Mouse (Mus musculus): Measurements from ENCODE around the gene Plxnc1. TPM values are rescaled to one million over a fixed set of nuclear protein-coding genes. Genes with fewer than 3 reads are reported as not detected.

Gene Plxnc1
- total RNA-seq, 4 experiments from 2014 or later = 32.6 to 44.3 (median 38.4) TPM

DNA sequence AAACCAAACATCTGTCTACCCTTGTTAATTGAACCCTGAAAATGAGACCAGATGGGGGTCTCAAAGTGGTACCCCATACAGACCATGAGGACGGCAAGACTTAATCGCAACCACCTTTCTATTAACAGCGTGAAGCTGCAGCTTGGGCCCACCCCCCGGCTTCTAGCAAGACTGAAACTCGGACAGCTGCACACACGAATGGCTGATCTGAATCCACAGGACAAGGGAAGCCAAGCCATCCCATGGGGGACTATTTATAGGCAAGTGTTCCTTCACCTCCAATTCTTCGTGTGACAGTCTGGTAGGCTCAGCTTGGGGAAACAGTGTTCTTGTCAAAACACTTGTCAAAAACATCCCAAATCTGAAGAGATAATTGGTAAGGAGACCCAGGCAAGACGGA is 24.1 kb downstream of the Plxnc1 start:
- DNase-seq (ENCODE audit: low spot score in 2 of 2) = no peak

DNA sequence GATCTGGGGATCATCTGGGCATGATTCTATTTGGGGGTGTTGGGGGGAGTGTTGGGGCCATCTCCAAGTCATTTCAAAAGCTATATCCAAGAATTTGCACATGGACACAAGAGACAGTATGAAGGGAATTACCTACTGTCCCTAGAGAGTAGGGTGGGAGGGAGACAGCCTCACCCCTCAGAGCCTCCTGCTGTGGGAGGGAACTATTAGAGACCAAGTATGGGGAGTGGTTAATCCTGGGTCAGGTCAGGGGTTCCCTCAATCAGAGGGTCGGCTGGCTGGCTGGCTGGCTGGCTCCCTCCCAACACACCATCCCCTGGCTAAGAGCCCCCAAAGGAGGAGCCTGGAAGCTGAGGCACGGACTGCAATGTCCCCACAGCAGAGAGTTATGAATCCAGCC is 24.7 kb downstream of the Plxnc1 start:
- no peak for DNase-seq (ENCODE audit: low spot score in 2 of 2)

DNA sequence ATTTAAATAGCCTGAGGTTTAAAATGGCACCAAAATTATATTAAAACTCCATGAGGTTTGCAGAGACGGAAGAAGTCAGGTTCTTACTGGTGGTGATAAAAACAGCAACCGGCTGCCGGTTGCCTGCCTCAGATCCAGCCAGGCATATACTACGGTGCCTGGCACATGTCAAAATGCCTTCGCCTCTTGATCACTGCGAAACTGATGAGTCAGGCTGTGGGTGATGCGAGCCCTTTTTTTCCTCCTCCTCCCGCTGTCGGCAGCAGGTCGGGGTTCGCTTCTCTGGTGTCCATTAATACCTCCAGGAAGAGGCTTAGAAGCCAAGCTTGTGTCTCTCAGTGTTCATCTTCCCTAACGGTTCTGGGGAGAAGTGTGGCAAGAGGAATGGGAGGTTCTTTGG is 25.1 kb downstream of the Plxnc1 start:
- DNase-seq (ENCODE audit: low spot score in 2 of 2) = peak in 1 of 2 experiments; percentile 75

DNA sequence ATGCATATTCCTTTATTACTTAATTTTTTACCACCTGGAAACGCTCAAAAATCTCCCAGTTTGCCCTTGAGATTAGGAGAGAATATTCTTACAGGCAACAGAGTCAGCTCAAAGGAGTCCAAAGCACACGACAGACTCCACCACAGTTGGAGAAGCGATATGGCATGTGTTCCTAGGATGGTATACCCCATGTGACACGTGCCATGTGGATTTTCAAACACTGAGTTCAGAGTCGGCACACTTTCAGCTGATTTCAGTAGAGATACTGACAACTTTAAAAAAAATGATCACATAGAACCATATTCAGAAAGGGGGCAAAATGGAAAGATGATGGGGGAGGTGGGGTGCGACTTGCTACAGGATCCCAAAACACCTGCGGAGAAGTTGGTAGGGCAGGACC is 26.0 kb downstream of the Plxnc1 start:
- no peak for DNase-seq (ENCODE audit: low spot score in 2 of 2)

DNA sequence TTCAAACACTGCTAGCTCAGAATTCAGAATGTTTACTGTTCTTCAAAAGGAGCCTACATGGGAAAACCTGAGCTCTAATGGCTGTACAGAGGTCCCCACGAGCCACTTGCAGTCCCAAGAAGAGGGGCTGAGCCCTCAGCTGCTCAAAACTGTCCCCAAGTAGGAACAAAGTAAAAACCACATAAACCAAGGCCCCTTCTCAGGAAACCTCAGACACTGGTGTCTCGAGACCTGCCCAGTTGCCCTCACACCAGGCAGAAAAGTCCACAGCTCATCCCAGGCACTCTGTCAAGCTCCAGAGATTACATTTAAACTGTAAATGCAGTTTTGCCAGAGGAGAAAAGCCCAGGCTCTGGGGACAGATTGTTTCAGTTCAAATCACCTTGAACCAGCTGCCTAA is 26.6 kb downstream of the Plxnc1 start:
- no peak for DNase-seq (ENCODE audit: low spot score in 2 of 2)

DNA sequence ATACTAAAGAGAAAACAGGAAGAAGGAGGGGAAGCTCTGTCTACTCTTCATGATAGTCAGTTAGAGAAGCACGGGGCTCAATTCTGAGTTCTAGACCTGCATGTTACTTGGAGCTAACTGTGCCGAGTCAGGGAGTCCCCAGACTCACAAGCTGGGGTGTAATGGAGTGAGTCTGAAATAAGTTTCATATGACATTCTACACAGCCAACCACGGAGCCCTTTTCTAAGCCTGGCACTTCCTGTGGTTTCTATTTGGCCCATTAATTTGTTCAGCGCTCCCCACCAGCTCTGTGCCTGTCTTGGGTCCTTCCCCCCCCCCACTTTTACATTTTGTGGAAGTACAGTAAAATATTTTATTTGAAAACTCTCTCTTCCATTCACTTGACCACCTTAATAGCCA is 27.3 kb downstream of the Plxnc1 start:
- no peak for DNase-seq (ENCODE audit: low spot score in 2 of 2)

DNA sequence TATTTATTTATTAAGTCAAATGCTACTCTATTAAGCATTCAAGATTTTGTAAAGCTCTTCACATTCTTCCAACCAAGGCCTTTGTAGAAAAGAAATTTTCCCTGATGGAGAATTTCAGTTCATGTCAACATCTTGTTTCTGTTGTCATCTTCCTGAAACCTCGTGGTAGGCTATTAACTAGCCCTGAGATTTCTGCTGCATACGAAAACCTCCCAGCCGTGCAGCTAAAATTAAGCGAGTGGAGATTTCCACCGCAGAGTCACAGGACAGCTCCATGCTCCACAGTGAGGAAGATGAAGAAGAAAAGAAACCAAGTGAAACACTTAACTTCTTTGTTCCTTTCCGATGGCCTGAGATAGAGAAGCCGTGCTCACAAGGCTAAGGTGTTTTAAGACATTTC is 28.0 kb downstream of the Plxnc1 start:
- DNase-seq (ENCODE audit: low spot score in 2 of 2) = no peak

DNA sequence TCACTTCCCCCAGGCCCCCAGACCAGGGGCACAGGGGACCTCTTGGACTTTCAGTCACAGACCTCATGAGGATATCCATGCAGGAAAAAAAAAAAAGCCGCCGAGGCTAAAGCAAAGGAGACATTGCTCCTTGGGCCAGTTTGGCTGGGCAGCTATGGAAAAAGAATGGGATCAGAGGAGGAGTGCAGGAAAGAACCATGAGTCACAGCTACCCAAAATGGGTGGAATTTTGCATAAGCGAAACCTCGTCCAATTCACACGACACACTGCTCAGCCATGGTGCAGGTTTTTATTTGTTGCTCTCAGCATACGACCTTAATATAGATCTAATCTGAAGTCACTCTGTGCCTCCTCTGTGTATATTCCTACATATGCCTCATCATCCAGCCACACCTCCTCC is 28.9 kb downstream of the Plxnc1 start:
- no peak for DNase-seq (ENCODE audit: low spot score in 2 of 2)

DNA sequence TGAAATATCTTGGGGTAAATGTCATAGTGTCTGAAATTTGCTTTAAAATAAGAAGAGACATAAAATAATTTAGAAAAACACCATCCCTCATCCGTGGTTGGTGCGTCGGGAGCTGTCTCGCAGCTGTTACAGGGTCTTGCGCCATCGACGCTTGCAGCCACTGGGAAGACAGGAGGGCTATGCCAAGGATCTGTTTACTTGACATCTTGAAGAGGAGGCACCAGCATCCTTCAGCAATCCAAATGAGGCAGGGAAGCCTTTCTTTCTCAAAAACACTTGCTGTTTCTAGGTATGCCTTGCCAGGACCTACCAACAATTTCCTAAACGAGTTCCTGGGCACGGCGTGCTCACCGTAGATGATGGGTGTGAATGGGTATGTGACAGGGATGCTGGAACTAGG is 30.6 kb downstream of the Plxnc1 start:
- DNase-seq (ENCODE audit: low spot score in 2 of 2) = no peak

DNA sequence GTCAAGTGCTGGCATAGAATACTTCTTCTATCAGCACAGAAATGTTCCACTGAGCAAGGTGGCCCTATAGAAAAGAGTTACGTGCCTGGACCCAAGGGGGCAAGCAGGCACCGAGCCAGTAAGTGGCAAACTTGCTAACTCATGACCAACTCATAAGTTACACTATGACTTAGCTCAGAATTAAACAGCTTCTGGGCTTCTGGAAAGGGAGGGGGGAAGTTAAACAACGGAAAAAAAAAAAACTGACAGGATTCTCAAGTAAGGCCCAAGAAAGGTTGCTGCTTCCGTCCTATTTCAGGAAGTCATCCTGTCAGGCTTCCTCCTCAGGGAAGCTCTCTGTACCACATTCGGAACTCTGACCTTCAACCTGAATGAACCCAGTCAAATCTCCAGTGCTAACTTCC is 31.3 kb downstream of the Plxnc1 start:
- no peak for DNase-seq (ENCODE audit: low spot score in 2 of 2)

DNA sequence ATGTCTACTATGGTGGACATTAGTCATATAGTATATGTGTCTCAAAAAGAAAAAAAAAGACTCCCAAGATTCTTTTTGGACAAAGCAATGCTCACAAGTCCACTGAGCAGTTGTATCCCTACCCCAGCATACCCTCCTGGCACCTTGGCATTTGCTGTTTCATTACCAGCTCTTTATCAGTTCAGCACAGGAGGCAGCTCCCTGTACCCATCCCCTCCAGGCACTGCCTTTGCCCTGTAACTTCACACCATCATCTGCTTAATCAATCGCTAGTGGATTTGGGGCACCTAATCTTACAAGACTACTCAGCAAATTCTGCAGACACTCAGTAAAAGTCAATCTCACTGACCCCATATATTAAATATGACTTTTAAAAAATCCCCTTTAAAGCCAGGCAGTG is 32.1 kb downstream of the Plxnc1 start:
- no peak for DNase-seq (ENCODE audit: low spot score in 2 of 2)

DNA sequence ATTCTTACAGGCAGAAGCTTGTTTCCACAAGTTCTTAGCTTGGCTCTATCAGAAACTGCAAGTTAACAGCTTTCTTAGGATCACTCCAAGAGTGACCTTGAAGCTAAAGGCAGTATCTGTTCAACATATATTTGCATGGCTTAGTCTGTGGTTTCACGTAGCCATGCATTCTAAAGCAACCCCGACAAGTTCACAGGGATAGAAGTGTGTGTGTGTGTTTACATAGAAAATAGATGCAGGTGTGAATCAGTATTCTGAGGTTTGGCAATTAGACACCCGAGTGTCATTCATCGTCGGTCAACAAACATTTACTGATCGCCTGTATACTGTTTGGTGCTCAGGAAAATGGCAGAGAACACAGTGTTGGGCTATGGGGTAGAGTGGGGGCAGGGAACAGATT is 33.5 kb downstream of the Plxnc1 start:
- DNase-seq (ENCODE audit: low spot score in 2 of 2) = no peak

DNA sequence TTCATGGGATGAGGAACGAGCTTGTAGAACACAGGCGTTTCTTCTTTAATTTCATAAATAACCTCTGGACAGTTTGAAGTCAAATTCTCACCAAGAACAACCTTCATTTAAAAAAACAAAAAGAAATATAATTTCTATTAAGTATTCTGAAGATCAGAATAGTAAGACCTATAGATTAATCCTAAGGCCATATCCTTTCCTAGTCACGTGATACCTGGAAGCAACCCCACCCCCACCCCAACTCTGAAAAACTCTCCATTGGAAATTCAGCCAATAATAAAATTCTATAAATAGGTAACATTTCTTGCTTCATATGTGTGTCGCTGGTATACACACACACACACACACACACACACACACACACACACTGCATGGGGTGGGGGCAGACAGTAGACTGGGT is 34.1 kb downstream of the Plxnc1 start:
- no peak for DNase-seq (ENCODE audit: low spot score in 2 of 2)

DNA sequence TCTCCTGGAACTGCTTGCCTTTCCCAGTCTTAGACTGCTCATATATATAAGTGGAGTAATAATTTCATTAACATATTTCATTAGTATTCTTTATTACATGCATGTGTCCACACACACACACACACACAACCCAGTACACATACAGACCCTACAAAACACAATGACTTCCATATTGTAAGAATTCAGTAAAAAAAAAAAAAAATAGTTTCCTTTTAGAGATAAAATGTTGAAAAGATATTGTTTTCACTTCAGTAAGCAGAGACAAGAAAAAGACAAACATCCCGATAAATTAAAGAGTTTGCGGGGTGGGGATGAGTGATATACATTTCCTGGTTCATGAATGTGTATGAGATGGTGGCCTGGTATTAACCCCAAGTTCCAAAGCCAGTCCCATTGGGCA is 34.8 kb downstream of the Plxnc1 start:
- DNase-seq (ENCODE audit: low spot score in 2 of 2) = no peak

DNA sequence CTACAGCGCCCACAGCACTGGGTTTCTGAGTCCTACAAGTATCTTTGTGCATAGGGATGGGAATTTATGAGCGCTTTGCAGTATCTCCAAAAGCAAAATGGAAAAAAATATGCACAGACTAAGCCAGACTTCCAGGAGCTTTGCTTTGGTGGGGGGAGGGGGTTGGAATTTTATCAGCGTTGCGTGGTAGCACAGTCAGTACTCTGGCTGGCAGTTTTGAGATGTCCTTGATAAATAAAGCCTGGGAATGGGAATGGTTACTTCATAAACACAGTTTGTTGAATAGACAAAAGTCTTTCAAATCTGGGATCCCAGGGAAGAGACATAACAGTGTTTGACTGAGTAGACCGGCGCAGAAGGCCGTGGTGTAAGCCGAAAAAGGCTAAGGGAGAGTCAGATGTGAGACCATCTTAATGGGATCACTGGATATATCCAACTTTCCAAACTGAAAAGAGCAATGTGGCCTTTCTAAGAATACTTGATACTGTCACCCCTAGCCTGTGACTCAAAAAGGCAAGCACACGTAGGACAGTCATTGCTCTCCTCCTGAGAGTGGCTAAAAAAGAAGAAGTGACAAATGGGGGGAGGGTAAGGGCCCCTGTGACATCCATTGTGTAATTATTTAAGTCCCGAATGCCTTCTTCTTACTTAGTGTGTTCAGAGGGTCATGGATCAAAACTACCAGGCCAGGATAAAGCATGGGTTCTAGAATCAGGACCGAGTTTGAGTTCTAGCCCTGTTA is 35.5 kb downstream of the Plxnc1 start:
- no peak for DNase-seq (ENCODE audit: low spot score in 2 of 2)

DNA sequence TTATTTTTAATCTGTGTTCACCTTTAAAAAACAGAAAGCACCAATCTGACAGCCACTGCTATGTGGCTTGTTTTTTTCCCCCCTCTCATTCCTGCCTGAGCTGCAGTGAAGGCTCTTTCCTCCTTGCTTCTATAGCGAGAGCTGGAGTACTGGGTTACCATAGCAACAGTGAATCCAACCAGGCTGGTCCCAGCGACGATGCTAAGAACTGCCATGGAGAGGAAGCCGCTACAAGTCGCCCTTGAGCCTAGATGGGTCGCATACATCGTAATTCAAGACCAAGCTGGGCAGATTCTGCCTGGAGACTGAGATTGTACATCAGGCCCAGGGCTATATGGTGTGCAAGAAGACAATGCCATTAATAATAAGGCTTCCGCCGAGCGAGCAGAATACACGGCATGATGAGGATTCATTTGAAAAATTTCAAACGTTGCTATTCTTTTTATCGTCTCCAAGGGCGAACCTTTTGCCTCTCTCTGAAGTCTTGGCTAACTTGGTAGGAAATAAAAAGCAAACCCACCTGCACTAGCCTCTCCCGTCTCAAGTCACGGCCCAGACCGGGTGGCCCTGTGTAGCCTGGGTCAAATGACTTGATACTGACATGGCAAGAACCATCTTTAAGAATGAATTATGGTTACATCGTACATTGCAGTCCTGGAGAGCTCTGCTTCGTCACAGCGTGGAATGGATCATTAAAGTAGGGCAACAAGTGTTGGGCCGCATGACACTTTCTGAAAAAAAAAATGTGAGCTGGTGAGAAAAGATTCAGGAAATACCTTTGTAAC is 38.8 kb downstream of the Plxnc1 start:
- DNase-seq (ENCODE audit: low spot score in 2 of 2) = peak; percentile 63 to 88

DNA sequence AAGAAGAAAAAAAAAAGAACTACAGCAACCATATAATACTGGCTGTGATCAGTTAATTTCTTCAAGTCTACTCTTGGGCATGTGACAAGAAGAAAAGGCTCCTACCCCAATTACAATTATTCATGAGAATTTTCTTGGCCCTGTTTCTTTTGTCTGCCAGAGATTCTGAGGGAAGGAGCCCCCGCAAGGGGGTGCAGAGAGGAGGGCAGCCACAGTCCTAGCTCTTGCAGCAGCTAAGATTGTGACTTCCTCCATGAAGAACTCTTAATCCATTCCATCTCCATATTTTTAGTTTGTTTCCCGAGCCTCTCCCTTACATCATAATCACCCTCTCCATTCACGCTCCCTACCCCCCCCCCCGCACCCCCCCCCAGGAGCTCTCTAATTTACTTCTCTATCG is 39.4 kb downstream of the Plxnc1 start:
- peak in 1 of 2 experiments; percentile 36 for DNase-seq (ENCODE audit: low spot score in 2 of 2)

DNA sequence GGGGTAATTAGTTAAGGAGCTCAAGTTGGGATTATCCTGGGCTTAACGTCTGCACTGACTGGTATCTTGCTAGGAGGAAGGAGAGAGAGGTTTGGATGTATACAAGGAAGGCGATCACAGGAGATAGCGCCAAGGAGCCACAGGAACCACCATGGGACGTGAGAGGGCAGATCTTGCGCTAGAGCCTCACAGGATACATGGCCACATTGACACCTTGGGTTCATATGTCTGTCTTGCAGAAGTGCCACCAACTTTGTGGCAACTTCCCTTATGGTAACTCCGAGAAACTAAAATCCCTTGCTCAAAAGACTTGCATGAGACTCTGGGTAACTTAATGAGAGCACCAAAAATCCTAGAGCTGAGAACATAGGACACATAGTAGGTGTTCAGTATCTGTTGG is 47.7 kb downstream of the Plxnc1 start:
- DNase-seq (ENCODE audit: low spot score in 2 of 2) = no peak

DNA sequence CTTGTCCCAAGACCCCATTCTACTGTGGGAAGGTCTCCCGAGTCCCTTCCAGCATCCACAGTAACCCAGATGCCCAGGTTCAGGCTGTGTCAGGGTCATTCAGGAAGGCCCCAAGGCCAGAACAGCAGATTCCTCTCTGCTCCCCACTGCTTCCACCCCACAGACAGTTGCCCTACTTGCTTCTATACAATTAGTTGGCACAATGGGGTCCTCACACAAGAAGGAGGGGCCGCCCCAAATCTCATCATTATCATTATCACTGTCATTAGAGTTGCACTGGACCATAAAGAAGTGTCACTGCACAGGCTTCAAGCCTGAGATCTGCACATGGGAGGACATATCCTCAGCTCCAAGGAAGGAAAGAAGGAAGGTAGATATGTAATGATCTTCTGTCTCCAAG is 48.3 kb downstream of the Plxnc1 start:
- no peak for DNase-seq (ENCODE audit: low spot score in 2 of 2)

DNA sequence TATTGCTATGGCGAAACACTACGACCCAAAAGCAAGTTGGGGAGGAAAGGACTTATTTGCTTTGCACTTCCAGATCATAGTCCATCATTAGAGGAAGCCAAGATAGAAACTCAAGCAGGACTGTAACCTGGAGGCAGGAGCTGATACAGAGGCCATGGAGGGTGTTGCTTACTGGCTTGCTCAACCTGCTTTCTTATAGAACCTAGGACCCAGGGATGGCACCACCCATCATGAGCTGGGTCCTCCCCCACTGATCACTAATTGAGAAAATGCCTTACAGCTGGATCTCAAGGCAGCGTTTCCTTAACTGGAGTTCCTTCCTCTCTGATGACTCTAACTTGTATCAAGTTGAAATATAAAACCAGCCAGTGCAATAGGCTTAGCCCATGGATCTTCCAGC is 48.8 kb downstream of the Plxnc1 start:
- no peak for DNase-seq (ENCODE audit: low spot score in 2 of 2)

DNA sequence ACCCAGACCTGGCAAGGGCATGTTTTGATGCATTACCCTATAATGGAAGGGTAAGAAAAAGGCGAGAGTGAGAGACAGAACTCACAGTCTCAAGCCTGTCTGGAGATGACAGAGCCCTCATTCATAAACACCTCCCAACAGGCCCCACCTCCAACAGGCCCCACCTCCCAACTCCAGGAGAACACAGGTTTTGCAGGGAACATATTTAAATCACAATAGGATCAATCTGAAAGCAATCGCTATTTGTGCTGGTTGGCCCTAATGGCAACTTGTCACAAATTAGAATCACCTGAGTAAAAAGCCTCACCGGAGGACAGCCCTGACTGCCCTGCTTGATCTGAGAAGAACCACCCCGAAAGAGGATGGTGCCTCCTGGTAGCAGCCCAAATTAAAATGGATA is 54.9 kb downstream of the Plxnc1 start:
- no peak for DNase-seq (ENCODE audit: low spot score in 2 of 2)

DNA sequence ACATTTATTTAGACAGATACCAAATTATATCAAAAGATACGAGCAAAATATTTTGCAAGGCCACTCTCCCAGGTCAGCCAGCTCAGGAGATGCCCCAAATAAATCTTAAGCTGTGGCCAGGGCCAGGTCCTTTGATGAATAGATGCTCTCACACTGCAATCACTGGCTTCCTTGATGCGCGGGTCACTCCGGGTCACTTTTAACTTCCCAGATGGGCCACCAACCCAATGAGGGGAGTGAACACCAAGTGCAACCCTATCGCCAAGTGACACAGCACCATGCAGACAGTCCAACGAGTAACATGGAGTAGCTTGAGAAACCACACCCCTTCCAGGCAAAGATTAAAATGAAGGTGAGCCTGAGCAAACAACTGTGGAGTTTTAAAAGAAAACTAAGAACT is 61.4 kb downstream of the Plxnc1 start:
- no peak for DNase-seq (ENCODE audit: low spot score in 2 of 2)

DNA sequence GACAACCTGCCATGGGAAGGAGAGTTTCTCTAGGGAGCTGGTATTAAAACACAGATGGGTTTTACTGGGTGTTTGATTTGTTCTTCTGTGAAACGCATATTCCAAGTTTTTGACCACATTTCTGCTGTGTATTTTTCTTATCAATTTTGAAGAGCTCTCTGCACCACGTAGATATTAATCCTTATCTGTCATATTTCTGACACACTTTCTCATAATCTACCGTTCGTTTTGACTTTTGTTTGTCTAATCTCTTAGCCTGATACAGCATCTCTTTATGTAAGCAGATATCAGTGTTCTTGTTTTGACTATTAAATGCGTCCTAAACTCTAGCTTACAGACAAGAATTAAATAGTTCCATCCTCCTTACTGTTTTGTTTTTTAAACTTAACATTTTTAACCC is 73.1 kb downstream of the Plxnc1 start:
- DNase-seq (ENCODE audit: low spot score in 2 of 2) = no peak

Data from left cerebral cortex, adult 8-10 months (tissue).